Comparison of ENCODE assay signal across 24 mouse cellular contexts in genomic region chr16:35568225-35568880, GRCm38 (mm10). TPM values are rescaled to one million over a fixed set of nuclear protein-coding genes. Genes with fewer than 3 reads are reported as not detected.
DNase-seq lines count a peak whose midpoint lies in the region; ATAC-seq lines count a peak whose summit lies in the region.
"Had no signal": no experiment of that assay in that cellular context is flagged by ENCODE, and none has a peak within 500 bp of the region (broad histone marks: within the 10 kb centered on the region; RNA-seq: fewer than 3 reads in every experiment).

No protein-coding gene starts in this region.

- peaks cover 9% of the 10 kb centered on the region for H3K36me3 ChIP-seq in midbrain, embryonic 10.5 days
- no peaks in the 10 kb centered on the region for H3K36me3 ChIP-seq in midbrain, embryonic 16.5 days (ENCODE audit: control insufficient read depth, insufficient read depth, low read length)
- no peaks in the 10 kb centered on the region for H3K36me3 ChIP-seq in hindbrain, embryonic 13.5 days
- no peaks in the 10 kb centered on the region for H3K36me3 ChIP-seq in midbrain, embryonic 13.5 days
- no peaks in the 10 kb centered on the region for H3K36me3 ChIP-seq in embryonic facial prominence, embryonic 10.5 days (replicated peaks)
- H3K36me3 ChIP-seq: embryonic facial prominence, embryonic 15.5 days; heart, embryonic 12.5 days; hindbrain, embryonic 15.5 days; kidney, embryonic 15.5 days had no signal

- peaks cover 93% of the 10 kb centered on the region for H3K4me1 ChIP-seq in midbrain, embryonic 10.5 days
- H3K4me1 ChIP-seq in midbrain, embryonic 16.5 days (ENCODE audit: control insufficient read depth, insufficient read depth, low read length): peaks cover 20% of the 10 kb centered on the region
- peaks cover 59% of the 10 kb centered on the region for H3K4me1 ChIP-seq in hindbrain, embryonic 13.5 days (replicated peaks)
- H3K4me1 ChIP-seq in midbrain, embryonic 13.5 days (replicated peaks): peaks cover 72% of the 10 kb centered on the region
- peaks cover 32% of the 10 kb centered on the region for H3K4me1 ChIP-seq in embryonic facial prominence, embryonic 10.5 days

- no peak for ATAC-seq in midbrain, embryonic 16.5 days
- no peak; the same call in 1 of the 2 replicates for ATAC-seq in hindbrain, embryonic 13.5 days (ENCODE audit: low FRiP score)
- ATAC-seq in midbrain, embryonic 13.5 days: no peak
- no peak for ATAC-seq in cerebellum, adult (ENCODE audit: insufficient number of reproducible peaks, low FRiP score, low TSS enrichment)
- ATAC-seq: intestine, postnatal 0 days had no signal

- H3K27ac ChIP-seq in midbrain, embryonic 10.5 days (replicated peaks): peak overlapping the region; percentile 75
- H3K27ac ChIP-seq in midbrain, embryonic 16.5 days (ENCODE audit: low read length): no peak overlapping the region
- H3K27ac ChIP-seq in hindbrain, embryonic 13.5 days: peak overlapping the region; percentile 2
- 0 out of 2 replicates have a peak overlapping the region, but pooled peaks have one; percentile 15 for H3K27ac ChIP-seq in midbrain, embryonic 13.5 days
- H3K27ac ChIP-seq in embryonic facial prominence, embryonic 10.5 days (replicated peaks): no peak overlapping the region
- H3K27ac ChIP-seq: embryonic facial prominence, embryonic 15.5 days; hindbrain, embryonic 15.5 days; kidney, embryonic 15.5 days; macrophage had no signal

- no peaks in the 10 kb centered on the region for H3K27me3 ChIP-seq in midbrain, embryonic 10.5 days (ENCODE audit: low read depth, poor library complexity, severe bottlenecking)
- no peaks in the 10 kb centered on the region for H3K27me3 ChIP-seq in midbrain, embryonic 16.5 days (ENCODE audit: control insufficient read depth, insufficient read depth, low read depth, low read length)
- H3K27me3 ChIP-seq in hindbrain, embryonic 13.5 days: no peaks in the 10 kb centered on the region
- no peaks in the 10 kb centered on the region for H3K27me3 ChIP-seq in midbrain, embryonic 13.5 days
- no peaks in the 10 kb centered on the region for H3K27me3 ChIP-seq in embryonic facial prominence, embryonic 10.5 days (replicated peaks; ENCODE audit: low read depth, poor library complexity, severe bottlenecking)
- H3K27me3 ChIP-seq: embryonic facial prominence, embryonic 15.5 days; hindbrain, embryonic 15.5 days had no signal

- 63% methylated on average over 15 of the region's 15 CpGs for WGBS in midbrain, embryonic 10.5 days
- WGBS in midbrain, embryonic 16.5 days: 51% methylated on average over 15 of the region's 15 CpGs
- 49% methylated on average over 15 of the region's 15 CpGs for WGBS in hindbrain, embryonic 13.5 days
- 46% methylated on average over 15 of the region's 15 CpGs for WGBS in midbrain, embryonic 13.5 days
- WGBS in embryonic facial prominence, embryonic 10.5 days: 76% methylated on average over 15 of the region's 15 CpGs

- H3K9ac ChIP-seq in midbrain, embryonic 16.5 days (ENCODE audit: low read depth, low read length): no peak overlapping the region
- H3K9ac ChIP-seq in hindbrain, embryonic 13.5 days: no peak overlapping the region
- no peak overlapping the region for H3K9ac ChIP-seq in midbrain, embryonic 13.5 days (replicated peaks)
- H3K9ac ChIP-seq: embryonic facial prominence, embryonic 15.5 days; heart, embryonic 12.5 days; hindbrain, embryonic 15.5 days; kidney, embryonic 15.5 days had no signal

- no peak for DNase-seq in midbrain, embryonic 10.5 days (ENCODE audit: low spot score)
- DNase-seq in embryonic facial prominence, embryonic 10.5 days (ENCODE audit: low spot score): no peak
- DNase-seq in c-Kit-positive CD71-positive TER-119-positive erythroid progenitor cells, embryonic 14.5 days (ENCODE audit: low spot score): no peak
- DNase-seq: adrenal gland, adult 2 months; cerebellum, adult 9-10 months; gastrocnemius, postnatal 14 days; heart, adult 11 months; heart, postnatal 10 days; kidney, postnatal 36 days; layer of hippocampus, postnatal 36 days; retina, postnatal 1 day; right cerebral cortex, postnatal 25 days; thymus, postnatal 14 days had no signal

- no peaks in the 10 kb centered on the region for H3K9me3 ChIP-seq in midbrain, embryonic 10.5 days (replicated peaks)
- H3K9me3 ChIP-seq in midbrain, embryonic 16.5 days (replicated peaks; ENCODE audit: control insufficient read depth, low read length, poor library complexity, severe bottlenecking): no peaks in the 10 kb centered on the region
- H3K9me3 ChIP-seq in hindbrain, embryonic 13.5 days: no peaks in the 10 kb centered on the region
- H3K9me3 ChIP-seq in midbrain, embryonic 13.5 days: no peaks in the 10 kb centered on the region
- H3K9me3 ChIP-seq in embryonic facial prominence, embryonic 10.5 days: no peaks in the 10 kb centered on the region
- H3K9me3 ChIP-seq: embryonic facial prominence, embryonic 15.5 days; heart, embryonic 12.5 days; hindbrain, embryonic 15.5 days; kidney, embryonic 15.5 days had no signal

- H3K4me3 ChIP-seq in midbrain, embryonic 10.5 days: no peak overlapping the region
- no peak overlapping the region for H3K4me3 ChIP-seq in midbrain, embryonic 16.5 days (ENCODE audit: low read depth, low read length)
- H3K4me3 ChIP-seq in hindbrain, embryonic 13.5 days: no peak overlapping the region
- H3K4me3 ChIP-seq in midbrain, embryonic 13.5 days (replicated peaks): no peak overlapping the region
- H3K4me3 ChIP-seq in embryonic facial prominence, embryonic 10.5 days: no peak overlapping the region
- H3K4me3 ChIP-seq: embryonic facial prominence, embryonic 15.5 days; heart, embryonic 12.5 days; hindbrain, embryonic 15.5 days; kidney, embryonic 15.5 days had no signal

- no peak overlapping the region for H3K4me2 ChIP-seq in midbrain, embryonic 16.5 days (ENCODE audit: low read length)
- no peak overlapping the region; the same call in 1 of the 2 replicates for H3K4me2 ChIP-seq in hindbrain, embryonic 13.5 days
- no peak overlapping the region for H3K4me2 ChIP-seq in midbrain, embryonic 13.5 days (replicated peaks)
- H3K4me2 ChIP-seq: embryonic facial prominence, embryonic 15.5 days; heart, embryonic 12.5 days; hindbrain, embryonic 15.5 days; kidney, embryonic 15.5 days had no signal

RNA-seq across cellular contexts. Expression of gene Sema5b, which starts 27.4 kb away (rescaled TPM):
- polyA plus RNA-seq in midbrain, embryonic 10.5 days (2016; fragmentation: Nextera tagmentation; extraction: Ambion mirVana): 59.1 and 72.3 TPM in 2 replicates
- 17.5 and 18.0 TPM in 2 replicates for polyA plus RNA-seq in midbrain, embryonic 16.5 days (2015; fragmentation: Nextera tagmentation; extraction: Ambion mirVana)
- polyA plus RNA-seq in hindbrain, embryonic 13.5 days (2015; fragmentation: Nextera tagmentation; extraction: Ambion mirVana): 26.2 and 29.3 TPM in 2 replicates
- polyA plus RNA-seq in midbrain, embryonic 13.5 days (2015; fragmentation: Nextera tagmentation; extraction: Ambion mirVana): 36.9 and 43.6 TPM in 2 replicates
- polyA plus RNA-seq in embryonic facial prominence, embryonic 10.5 days (2016; fragmentation: Nextera tagmentation; extraction: Ambion mirVana): 9.5 and 16.5 TPM in 2 replicates
- polyA plus RNA-seq: C2C12, macrophage had no signal

Comparison
In these comparisons a context has a peak if more than half of its experiments do, and no peak if none do; other contexts are left out.
1. H3K27ac ChIP-seq: peak in midbrain, embryonic 10.5 days (single experiment), hindbrain, embryonic 13.5 days (single experiment) and midbrain, embryonic 13.5 days (single experiment); none in midbrain, embryonic 16.5 days (single experiment) and embryonic facial prominence, embryonic 10.5 days (single experiment).